Mouse (Mus musculus) brain, embryonic 14.5 days (tissue): ENCODE results near the gene Sgms1.

Source experiments
- CTCF ChIP-seq: fragments of 200-500 bp; IDR thresholded peaks from 2 replicates; pipeline ENCODE4 v1.5.1; 2012; ENCODE audit warnings: inconsistent platforms, mild to moderate bottlenecking, moderate library complexity, borderline replicate concordance; ENCODE audit not compliant: insufficient read depth, insufficient read length; ENCODE audit errors: extremely low read depth
- POLR2A ChIP-seq: fragments of 200-500 bp; IDR thresholded peaks from 2 replicates; pipeline ENCODE4 v1.6.1; 2012; ENCODE audit warnings: mild to moderate bottlenecking, inconsistent platforms, borderline replicate concordance; ENCODE audit not compliant: poor library complexity, insufficient read depth, insufficient read length, severe bottlenecking; ENCODE audit errors: extremely low read depth

- no peak for TF ChIP-seq POLR2A
- TF ChIP-seq CTCF = no peak
Measured at GRCm38 (mm10) chr19:32367333-32367732, 22.2 kb downstream of the Sgms1 start.
